Mouse (Mus musculus) urinary bladder, postnatal 36 days (tissue): Measurements from ENCODE around the gene Skil.
A peak's percentile ranks its signal among the peaks of the same experiment; 100 is the strongest.

Experiments used
- DNase-seq, 2 experiments: peaks; one replicate each; pipeline ENCODE4 v3.0.0; 2022; ENCODE audit warnings: low spot score in 2 of 2, mixed read lengths in 1 of 2

The Skil gene

GRCm38 (mm10) chr3:31094531-31095178, at the start of gene Skil:
Gene Skil, plus strand, starts transcription at chr3:31095058.
- DNase-seq = peak; percentile 89 to 92

GRCm38 (mm10) chr3:31047263-31047662, 47.6 kb upstream of the Skil start:
- DNase-seq = no peak

GRCm38 (mm10) chr3:31049087-31049486, 45.8 kb upstream of the Skil start:
- DNase-seq = no peak

- no peak for DNase-seq
Measured at GRCm38 (mm10) chr3:31050375-31050774, 44.5 kb upstream of the Skil start.

GRCm38 (mm10) chr3:31051730-31052129, 43.1 kb upstream of the Skil start:
- DNase-seq = no peak

- no peak for DNase-seq
Measured at GRCm38 (mm10) chr3:31053191-31053590, 41.7 kb upstream of the Skil start.

GRCm38 (mm10) chr3:31054888-31055287, 40.0 kb upstream of the Skil start:
- DNase-seq = no peak

GRCm38 (mm10) chr3:31056047-31056650, 38.7 kb upstream of the Skil start:
- peak; percentile 6 to 11 for DNase-seq

GRCm38 (mm10) chr3:31056651-31057627, 37.9 kb upstream of the Skil start:
- DNase-seq = peak; percentile 68 to 78

GRCm38 (mm10) chr3:31060745-31061102, 34.1 kb upstream of the Skil start:
- DNase-seq = no peak

GRCm38 (mm10) chr3:31061103-31061785, 33.6 kb upstream of the Skil start:
- peak in 1 of 2 experiments; percentile 26 for DNase-seq

GRCm38 (mm10) chr3:31061786-31062120, 33.1 kb upstream of the Skil start:
- no peak for DNase-seq

GRCm38 (mm10) chr3:31062325-31062724, 32.5 kb upstream of the Skil start:
- no peak for DNase-seq

GRCm38 (mm10) chr3:31068482-31068881, 26.4 kb upstream of the Skil start:
- DNase-seq = no peak

GRCm38 (mm10) chr3:31071804-31072203, 23.1 kb upstream of the Skil start:
- no peak for DNase-seq

GRCm38 (mm10) chr3:31075808-31076207, 19.1 kb upstream of the Skil start:
- peak in 1 of 2 experiments; percentile 38 for DNase-seq

GRCm38 (mm10) chr3:31077068-31077703, 17.7 kb upstream of the Skil start:
- no peak for DNase-seq

- no peak for DNase-seq
Measured at GRCm38 (mm10) chr3:31079450-31079849, 15.4 kb upstream of the Skil start.

GRCm38 (mm10) chr3:31080791-31081502, 13.9 kb upstream of the Skil start:
- no peak for DNase-seq

GRCm38 (mm10) chr3:31082838-31083506, 11.9 kb upstream of the Skil start:
- DNase-seq = no peak
